Mouse (Mus musculus) liver, embryonic 14.5 days (tissue): ENCODE data around the gene Fam117b.

ENCODE experiments used
- CTCF ChIP-seq: IDR thresholded peaks from 2 replicates; pipeline ENCODE4 v1.5.1; 2016; ENCODE audit warnings: antibody characterized with exemption, low read depth, control low read depth
- EP300 ChIP-seq: IDR thresholded peaks from 2 replicates; pipeline ENCODE4 v1.6.1; 2016; ENCODE audit warnings: antibody characterized with exemption, low read depth

GRCm38 (mm10) chr1:59906819-59907521, 5.8 kb upstream of the Fam117b start:
- TF ChIP-seq CTCF (no peak), EP300 (no peak)
